Mouse (Mus musculus): ENCODE results near the gene Ube2m. TPM values are rescaled to one million over a fixed set of nuclear protein-coding genes. Genes with fewer than 3 reads are reported as not detected.

Ube2m gene
- polyA plus RNA-seq, 1 experiment from 2014 or later = 82.3 TPM

DNA sequence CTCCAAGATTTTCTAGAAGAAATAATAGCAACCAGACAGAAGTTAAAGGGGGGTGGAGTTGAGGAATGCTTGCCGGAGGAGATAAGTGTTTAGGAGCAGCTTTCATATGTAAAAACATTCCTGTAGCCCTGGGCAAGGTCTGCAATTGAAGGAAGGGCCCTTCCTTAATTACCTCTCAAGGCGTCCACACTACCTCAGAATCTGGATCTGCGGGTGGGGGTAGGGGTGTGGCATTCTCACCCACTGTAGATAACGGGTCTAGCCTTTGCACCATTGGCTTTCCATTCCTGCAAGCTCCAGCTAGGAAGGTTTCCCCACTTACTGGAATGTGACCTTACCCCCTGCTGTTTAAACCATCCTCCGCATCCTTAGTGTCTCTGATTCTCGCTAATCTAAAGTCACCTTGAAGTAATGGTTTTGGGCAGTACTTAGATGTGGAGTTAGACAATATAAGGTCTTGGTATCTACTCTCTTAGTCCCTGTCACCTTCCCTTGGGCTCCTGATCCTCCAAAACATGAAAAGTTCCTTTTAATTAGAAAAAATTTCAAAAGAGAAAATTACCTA lies 23.7 kb downstream of the Ube2m start:
- Histone ChIP-seq H3K4me2 (no peak overlapping the region), H3K9ac (no peak overlapping the region), H3K36me3 (no peaks in the 10 kb centered on the region), H3K27me3 (replicated peaks) (no peaks in the 10 kb centered on the region), H3K4me1 (peaks cover 7% of the 10 kb centered on the region), H3K27ac (replicated peaks) (no peak overlapping the region), H3K4me3 (no peak overlapping the region), H3K9me3 (no peaks in the 10 kb centered on the region)
- WGBS = 26% methylated on average over 6 of the region's 6 CpGs
- no peak for ATAC-seq (ENCODE audit: extremely low read depth, insufficient number of reproducible peaks, low FRiP score, low TSS enrichment)

DNA sequence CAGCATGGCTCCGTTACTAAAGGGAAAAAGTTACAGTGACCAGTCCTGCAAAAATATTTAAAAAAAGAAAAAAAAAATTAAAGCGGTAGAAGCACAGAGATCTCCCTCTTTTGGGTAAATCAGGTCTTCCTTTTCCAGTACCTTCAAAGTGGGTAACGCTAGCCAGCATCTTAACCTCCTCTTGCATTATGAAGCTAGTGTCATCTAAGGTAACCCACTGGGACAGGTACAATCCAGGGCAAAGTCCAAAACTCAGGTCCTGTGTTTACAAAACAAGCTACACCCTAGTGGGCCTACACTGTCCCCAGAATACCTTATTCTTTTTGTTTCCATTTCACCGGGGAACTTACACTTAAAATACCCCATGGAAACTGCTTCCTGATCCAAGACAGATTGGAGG lies 24.4 kb downstream of the Ube2m start:
- Histone ChIP-seq H3K9me3 (no peaks in the 10 kb centered on the region), H3K4me2 (no peak overlapping the region)
- no peak for ATAC-seq (ENCODE audit: extremely low read depth, insufficient number of reproducible peaks, low FRiP score, low TSS enrichment)

DNA sequence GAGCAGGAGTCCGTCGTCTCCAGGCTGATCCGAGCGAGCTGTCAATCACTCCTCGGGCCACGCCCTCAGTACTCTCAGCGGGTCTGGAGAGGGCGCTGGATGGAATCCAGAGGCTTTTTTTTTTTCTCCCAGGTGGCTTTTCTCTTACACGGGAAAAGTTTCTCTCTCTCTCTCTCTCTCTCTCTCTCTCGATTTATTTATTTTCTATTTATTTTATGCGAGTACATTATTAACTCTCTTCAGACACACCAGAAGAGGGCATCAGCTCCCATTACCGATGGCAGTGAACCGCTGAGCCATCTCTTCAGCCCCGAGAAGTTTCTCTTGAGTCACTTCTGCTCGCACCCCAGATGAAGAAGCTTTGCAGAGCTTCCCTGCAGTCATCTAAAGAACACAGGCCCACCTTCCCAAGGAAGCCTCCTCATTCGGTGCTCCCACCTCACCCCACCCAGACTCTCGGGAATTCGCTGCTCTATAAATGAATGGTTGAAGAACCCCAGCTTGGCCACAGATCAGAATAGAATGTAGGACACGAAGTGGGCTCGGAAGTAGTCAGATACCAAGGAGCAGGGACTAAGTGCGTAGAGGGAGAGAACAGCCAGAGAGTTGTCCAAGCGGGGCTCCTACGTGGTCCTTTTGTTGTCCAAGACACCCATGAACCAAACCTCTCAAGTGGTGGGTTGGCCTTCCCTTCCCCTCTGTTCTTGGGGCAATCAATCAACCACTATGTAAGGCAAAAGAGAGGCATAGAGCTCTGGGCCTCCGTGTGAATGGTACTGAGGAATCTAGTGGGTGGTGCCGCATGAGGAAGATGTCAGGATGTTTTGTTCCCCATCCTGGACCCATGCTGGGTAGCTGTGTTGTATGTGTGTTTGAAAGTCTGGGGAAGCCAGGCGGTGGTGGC lies 27.8 kb downstream of the Ube2m start, which contains the start of gene Zbtb45:
TSS of gene Zbtb45 (minus strand) at position 30 of the 904 bp plus-strand sequence.
- H3K27ac ChIP-seq (replicated peaks) = peak within 1 kb of the TSS; percentile 94
- peaks cover 16% of the 10 kb centered on the region for H3K27me3 ChIP-seq (replicated peaks)
- H3K9me3 ChIP-seq = no peaks in the 10 kb centered on the region
- H3K4me3 ChIP-seq = peak within 1 kb of the TSS; percentile 64
- H3K4me1 ChIP-seq = peaks cover 23% of the 10 kb centered on the region
- peak within 1 kb of the TSS; percentile 88 for H3K9ac ChIP-seq
- peaks cover 30% of the 10 kb centered on the region for H3K36me3 ChIP-seq
- 14% methylated on average over 26 of the region's 26 CpGs for WGBS
- ATAC-seq (ENCODE audit: extremely low read depth, insufficient number of reproducible peaks, low FRiP score, low TSS enrichment) = no peak; the same call in 1 of the 2 replicates
- peak within 1 kb of the TSS; percentile 95 for H3K4me2 ChIP-seq

More for the DNA sequence above, 24.4 kb downstream of the Ube2m start:
- no peaks in the 10 kb centered on the region for H3K36me3 ChIP-seq
- H3K27me3 ChIP-seq (replicated peaks) = no peaks in the 10 kb centered on the region
- H3K4me3 ChIP-seq = no peak overlapping the region
- no peak overlapping the region for H3K27ac ChIP-seq (replicated peaks)
- peaks cover 10% of the 10 kb centered on the region for H3K4me1 ChIP-seq
- H3K9ac ChIP-seq = no peak overlapping the region
- WGBS = 54% methylated on average over 4 of the region's 4 CpGs

DNA sequence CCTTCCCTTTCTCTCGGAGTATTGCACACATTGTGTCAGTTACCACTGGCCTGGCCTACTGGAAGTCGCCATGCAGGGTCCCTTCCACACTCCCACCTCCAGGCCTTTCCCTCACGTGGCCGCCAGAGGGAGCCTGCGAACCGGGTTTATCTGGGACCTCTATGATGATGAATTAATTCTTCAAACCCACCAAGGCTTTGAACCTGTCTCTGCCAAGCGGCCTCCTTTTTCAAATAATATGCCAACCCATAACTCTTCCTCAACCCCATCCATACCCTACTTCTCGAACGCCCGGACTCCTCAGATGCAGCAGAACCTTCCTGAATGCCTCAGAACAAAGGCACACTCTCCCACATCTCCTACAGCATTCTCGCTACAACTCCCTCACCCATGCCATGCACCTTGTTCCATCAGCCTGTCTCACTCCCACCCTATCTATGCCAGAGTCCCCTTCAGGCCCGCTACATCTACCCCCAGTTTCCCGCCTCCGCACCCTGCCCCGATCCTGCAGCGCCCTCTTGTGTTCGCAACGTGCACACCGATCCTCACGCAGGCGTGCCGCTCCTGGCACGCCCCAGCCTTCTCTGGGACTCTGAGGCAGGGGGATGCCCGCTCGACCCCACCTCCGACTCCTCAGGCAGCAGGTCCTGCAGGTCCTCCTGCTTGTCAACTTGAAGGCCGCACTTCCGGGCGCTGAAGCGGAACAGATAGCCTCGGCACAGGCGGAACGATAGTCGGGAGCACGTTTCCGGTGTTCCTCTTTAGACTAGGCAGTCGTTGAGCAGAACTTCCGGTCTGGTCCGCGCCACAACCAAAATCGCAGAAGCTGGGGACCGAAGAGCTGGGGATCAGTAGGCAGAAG lies 28.7 kb downstream of the Ube2m start:
- peak overlapping the region; percentile 64 for H3K4me3 ChIP-seq
- H3K9me3 ChIP-seq = no peaks in the 10 kb centered on the region
- peak overlapping the region; percentile 88 for H3K9ac ChIP-seq
- peaks cover 38% of the 10 kb centered on the region for H3K36me3 ChIP-seq
- peak overlapping the region; percentile 94 for H3K27ac ChIP-seq (replicated peaks)
- peak overlapping the region; percentile 95 for H3K4me2 ChIP-seq
- peaks cover 16% of the 10 kb centered on the region for H3K27me3 ChIP-seq (replicated peaks)
- WGBS = under 1% methylated on average over 42 of the region's 42 CpGs
- H3K4me1 ChIP-seq = peaks cover 23% of the 10 kb centered on the region
- ATAC-seq (ENCODE audit: extremely low read depth, insufficient number of reproducible peaks, low FRiP score, low TSS enrichment) = peak; percentile 80

DNA sequence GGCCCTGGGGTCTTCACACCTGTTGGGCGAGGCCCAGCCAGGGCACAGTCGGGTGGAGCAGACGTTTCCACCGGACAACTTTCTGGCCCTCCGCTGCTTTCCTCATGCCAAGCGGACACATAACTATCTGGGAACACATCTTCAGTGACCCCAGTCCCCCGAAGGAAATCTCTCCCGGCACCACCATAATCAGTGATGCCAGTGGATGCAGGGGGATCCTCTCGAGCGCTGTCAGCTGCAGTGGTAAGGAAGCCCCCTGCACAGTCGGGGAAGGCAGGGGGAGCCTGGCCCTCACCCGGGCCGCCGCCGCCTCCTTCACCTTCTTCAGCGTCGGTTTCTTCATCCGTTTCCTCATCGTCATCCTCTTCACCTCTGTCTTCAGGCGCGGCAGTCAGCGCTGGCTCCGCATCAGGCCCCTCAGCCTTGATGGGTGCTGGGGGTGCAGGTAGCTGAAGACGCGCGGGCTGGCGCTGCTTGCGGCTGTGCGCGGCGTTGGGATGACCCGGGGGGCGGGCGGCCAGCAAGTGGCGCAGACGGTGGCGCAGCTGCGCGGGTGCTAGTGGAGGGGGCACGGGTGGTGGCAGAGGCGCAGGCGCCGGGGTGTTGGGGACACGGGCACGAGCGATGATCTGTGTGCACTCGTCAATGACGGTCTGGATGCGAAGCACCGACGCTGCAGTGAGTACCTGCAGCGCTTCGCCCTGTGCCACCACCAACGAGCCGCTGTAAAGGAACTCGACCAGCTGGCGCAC lies 30.6 kb downstream of the Ube2m start:
- no peak overlapping the region for H3K4me2 ChIP-seq
- peaks cover 16% of the 10 kb centered on the region for H3K27me3 ChIP-seq (replicated peaks)
- WGBS = 37% methylated on average over 57 of the region's 57 CpGs
- peaks cover 23% of the 10 kb centered on the region for H3K4me1 ChIP-seq
- ATAC-seq (ENCODE audit: extremely low read depth, insufficient number of reproducible peaks, low FRiP score, low TSS enrichment) = no peak
- no peak overlapping the region for H3K4me3 ChIP-seq
- H3K9ac ChIP-seq = peak overlapping the region; percentile 59
- H3K36me3 ChIP-seq = peaks cover 47% of the 10 kb centered on the region
- H3K27ac ChIP-seq (replicated peaks) = no peak overlapping the region
- no peaks in the 10 kb centered on the region for H3K9me3 ChIP-seq

DNA sequence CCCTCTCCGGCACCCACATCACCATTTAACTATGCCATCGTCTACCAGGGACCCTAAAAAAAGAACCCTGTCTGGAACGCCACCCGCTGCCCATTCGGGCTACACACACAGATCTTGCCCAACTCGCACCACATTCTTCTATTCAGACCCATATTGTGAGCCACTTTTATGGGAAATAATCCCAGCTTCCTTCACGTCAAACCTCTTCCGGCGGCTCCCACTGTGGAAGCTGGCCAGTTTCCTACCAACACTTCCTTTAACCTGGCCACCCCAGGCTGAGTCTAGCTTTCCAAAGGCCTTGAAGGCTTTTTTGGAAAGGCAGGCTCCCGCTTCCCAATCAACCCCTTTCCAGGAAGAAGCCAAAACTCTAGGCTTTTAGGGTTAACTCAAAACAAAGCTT lies 31.5 kb downstream of the Ube2m start:
- H3K4me2 ChIP-seq = no peak overlapping the region
- no peak overlapping the region for H3K9ac ChIP-seq
- peaks cover 16% of the 10 kb centered on the region for H3K27me3 ChIP-seq (replicated peaks)
- peaks cover 23% of the 10 kb centered on the region for H3K4me1 ChIP-seq
- H3K27ac ChIP-seq (replicated peaks) = no peak overlapping the region
- peaks cover 47% of the 10 kb centered on the region for H3K36me3 ChIP-seq
- H3K9me3 ChIP-seq = no peaks in the 10 kb centered on the region
- no peak for ATAC-seq (ENCODE audit: extremely low read depth, insufficient number of reproducible peaks, low FRiP score, low TSS enrichment)
- 87% methylated on average over 10 of the region's 10 CpGs for WGBS
- no peak overlapping the region for H3K4me3 ChIP-seq

DNA sequence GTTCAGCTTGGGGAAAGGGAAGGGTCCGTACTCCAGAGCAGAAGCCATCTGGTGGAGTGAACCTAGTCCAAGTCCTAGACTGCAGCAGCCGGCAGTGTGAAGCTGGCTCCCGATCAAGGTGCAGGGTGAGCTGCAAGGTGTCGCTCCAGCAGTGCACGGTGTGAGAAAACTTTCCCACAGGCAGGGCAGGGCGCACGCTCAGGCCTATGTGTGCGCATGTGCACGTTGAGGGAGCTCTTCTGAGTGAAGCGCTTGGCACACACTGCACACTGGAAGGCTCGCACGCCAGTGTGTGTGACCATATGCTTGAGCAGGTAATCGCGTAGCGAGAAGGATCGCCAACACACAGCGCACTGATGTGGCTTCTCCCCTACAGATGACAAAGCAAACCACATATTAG lies 32.1 kb downstream of the Ube2m start:
- H3K27me3 ChIP-seq (replicated peaks) = peaks cover 16% of the 10 kb centered on the region
- ATAC-seq (ENCODE audit: extremely low read depth, insufficient number of reproducible peaks, low FRiP score, low TSS enrichment) = no peak
- 84% methylated on average over 17 of the region's 17 CpGs for WGBS
- H3K27ac ChIP-seq (replicated peaks) = no peak overlapping the region
- H3K36me3 ChIP-seq = peaks cover 47% of the 10 kb centered on the region
- no peaks in the 10 kb centered on the region for H3K9me3 ChIP-seq
- H3K4me2 ChIP-seq = no peak overlapping the region
- no peak overlapping the region for H3K9ac ChIP-seq
- H3K4me1 ChIP-seq = peaks cover 23% of the 10 kb centered on the region
- no peak overlapping the region for H3K4me3 ChIP-seq

DNA sequence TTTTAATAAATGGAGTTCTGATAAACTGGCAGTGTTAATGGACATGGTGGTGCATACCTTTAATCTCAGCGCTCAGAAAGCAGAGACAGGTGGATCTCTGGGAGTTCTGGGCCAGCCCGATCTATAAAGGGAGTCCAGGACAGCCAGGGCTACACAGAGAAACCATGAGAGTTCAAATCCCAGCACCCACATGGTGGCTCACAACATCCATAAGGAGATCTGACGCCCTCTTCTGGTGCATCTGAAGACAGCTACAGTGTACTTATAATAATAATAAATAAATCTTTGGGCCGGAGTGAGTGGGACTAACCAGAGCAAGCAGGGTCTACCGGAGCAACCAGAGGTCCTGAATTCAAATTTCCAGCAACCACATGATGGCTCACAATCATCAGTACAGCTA lies 34.7 kb downstream of the Ube2m start:
- Histone ChIP-seq H3K36me3 (peaks cover 46% of the 10 kb centered on the region), H3K4me3 (no peak overlapping the region), H3K4me1 (peaks cover 10% of the 10 kb centered on the region; the same call in 1 of the 2 replicates), H3K4me2 (no peak overlapping the region), H3K27ac (replicated peaks) (no peak overlapping the region), H3K9me3 (no peaks in the 10 kb centered on the region), H3K27me3 (replicated peaks) (peaks cover 16% of the 10 kb centered on the region), H3K9ac (no peak overlapping the region)
- 70% methylated on average over 5 of the region's 5 CpGs for WGBS
- ATAC-seq (ENCODE audit: extremely low read depth, insufficient number of reproducible peaks, low FRiP score, low TSS enrichment) = no peak

DNA sequence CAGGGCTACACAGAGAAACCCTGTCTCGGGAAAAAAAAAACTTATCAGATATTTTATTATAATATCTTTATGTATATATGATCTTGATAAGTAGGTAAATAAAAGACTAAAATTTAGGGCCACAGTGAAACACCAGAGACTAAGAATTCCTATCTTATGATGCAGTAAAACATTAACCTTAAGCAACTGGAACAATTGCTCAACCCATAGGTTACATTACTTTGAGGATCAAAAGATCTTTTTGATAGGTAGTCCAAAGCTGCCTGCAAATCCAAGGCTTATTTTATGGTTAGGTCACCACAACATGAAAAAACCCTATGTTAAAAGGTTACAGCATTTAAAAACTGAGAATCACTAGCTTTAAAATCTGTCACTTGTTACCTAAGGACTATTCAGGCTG lies 36.5 kb downstream of the Ube2m start:
- Histone ChIP-seq H3K4me2 (no peak overlapping the region), H3K4me3 (no peak overlapping the region), H3K27ac (replicated peaks) (no peak overlapping the region), H3K9me3 (no peaks in the 10 kb centered on the region), H3K27me3 (replicated peaks) (no peaks in the 10 kb centered on the region), H3K36me3 (peaks cover 28% of the 10 kb centered on the region), H3K4me1 (no peaks in the 10 kb centered on the region), H3K9ac (no peak overlapping the region)
- ATAC-seq (ENCODE audit: extremely low read depth, insufficient number of reproducible peaks, low FRiP score, low TSS enrichment) = no peak
- WGBS = 63% methylated on average over 1 of the region's 1 CpGs

DNA sequence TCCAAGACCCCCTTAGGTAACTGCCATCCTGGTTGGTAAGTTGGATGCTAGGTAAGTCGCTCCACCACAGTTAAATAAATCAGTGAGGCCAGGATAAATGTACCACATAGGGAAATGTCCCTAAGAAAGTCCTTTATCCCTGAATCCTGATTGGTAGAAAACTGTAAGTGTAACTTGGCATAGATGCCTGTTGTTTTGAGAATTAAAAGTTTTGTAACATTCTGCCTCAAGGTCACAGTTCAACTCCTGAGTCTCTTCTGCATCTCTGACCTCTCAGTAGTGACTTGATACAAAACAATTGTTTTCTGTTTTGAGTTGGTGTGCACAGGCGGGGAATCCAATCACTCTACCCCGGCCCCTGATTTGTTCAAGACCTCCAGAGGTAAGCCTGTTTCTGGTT lies 39.2 kb downstream of the Ube2m start, which contains the start of gene Trim28:
TSS of gene Trim28 (plus strand) at position 264 of the 400 bp plus-strand sequence.
- no peak within 1 kb of the TSS for H3K4me3 ChIP-seq
- H3K27me3 ChIP-seq (replicated peaks) = no peaks in the 10 kb centered on the region
- H3K9me3 ChIP-seq = no peaks in the 10 kb centered on the region
- ATAC-seq (ENCODE audit: extremely low read depth, insufficient number of reproducible peaks, low FRiP score, low TSS enrichment) = no peak
- peaks cover 6% of the 10 kb centered on the region for H3K36me3 ChIP-seq
- no peak within 1 kb of the TSS for H3K27ac ChIP-seq (replicated peaks)
- H3K4me2 ChIP-seq = no peak within 1 kb of the TSS
- H3K4me1 ChIP-seq = no peaks in the 10 kb centered on the region
- WGBS = 66% methylated on average over 3 of the region's 3 CpGs
- H3K9ac ChIP-seq = no peak within 1 kb of the TSS

Data from heart, embryonic 13.5 days (tissue).